ENCODE assay signal across 8 mouse cellular contexts in genomic region chr13:37969337-37969736, GRCm38 (mm10). TPM values are rescaled to one million over a fixed set of nuclear protein-coding genes. Genes with fewer than 3 reads are reported as not detected.
DNase-seq lines count a peak whose midpoint lies in the region; ATAC-seq and TF ChIP-seq lines count a peak whose summit lies in the region.

No protein-coding gene starts in this region.

- DNase-seq in MEL-GATA-1-ER (ENCODE audit: extremely low read depth, low read depth) = peak; percentile 43
- peak; percentile 75 for DNase-seq in brain, embryonic 14.5 days (ENCODE audit: low read depth)
- peak; percentile 73 for DNase-seq in left cerebral cortex, adult 11 months (ENCODE audit: low spot score)
- peak; percentile 83 to 89 for DNase-seq in right cerebral cortex, postnatal 10 days (ENCODE audit: low spot score in 2 of 2)
- peak; percentile 77 to 86 for DNase-seq in urinary bladder, postnatal 36 days (ENCODE audit: low spot score in 2 of 2)

- no peaks in the 10 kb centered on the region for H3K27me3 ChIP-seq in megakaryocyte, embryonic 14.5 days (replicated peaks)

- H3K4me3 ChIP-seq in megakaryocyte, embryonic 14.5 days (replicated peaks) = peak overlapping the region; percentile 51

- peak; percentile 95 for TF ChIP-seq CTCF in brain, embryonic 14.5 days (IDR thresholded peaks at IDR 0.05; ENCODE audit: borderline replicate concordance, extremely low read depth, insufficient read depth, insufficient read length)

- peaks cover 40% of the 10 kb centered on the region for H3K36me3 ChIP-seq in megakaryocyte, embryonic 14.5 days (replicated peaks; ENCODE audit: low read length)

- no peak for TF ChIP-seq POLR2A in brain, embryonic 14.5 days (IDR thresholded peaks at IDR 0.05; ENCODE audit: borderline replicate concordance, extremely low read depth, insufficient read depth, insufficient read length, poor library complexity, severe bottlenecking)

- peaks cover 49% of the 10 kb centered on the region for H3K4me1 ChIP-seq in megakaryocyte, embryonic 14.5 days

- peak; percentile 69 for ATAC-seq in erythroid progenitor cell, adult 5-6 weeks (replicated peaks; ENCODE audit: low FRiP score, poor library complexity, severe bottlenecking)
- peak; percentile 68 to 73 for ATAC-seq in hematopoietic stem cell, adult 5-6 weeks (replicated peaks in 1 of 2; ENCODE audit: insufficient read depth in 1 of 2, low FRiP score in 2 of 2, low TSS enrichment in 1 of 2, low read depth in 1 of 2, poor library complexity in 2 of 2, severe bottlenecking in 2 of 2)

- H3K9me3 ChIP-seq in megakaryocyte, embryonic 14.5 days = no peaks in the 10 kb centered on the region

RNA-seq across cellular contexts. Expression of gene Ssr1, which starts 24.7 kb away (rescaled TPM):
- polyA plus RNA-seq in brain, embryonic 14.5 days (2012; rRNA removed) = 16.7 and 23.9 TPM in 2 replicates
- total RNA-seq in erythroid progenitor cell, adult 5-6 weeks (2015; ENCODE audit: low replicate concordance) = 76.0 and 76.3 TPM in 2 replicates
- total RNA-seq in erythroid progenitor cell, adult 5-6 weeks (2017; ENCODE audit: low replicate concordance) = 66.6 and 69.7 TPM in 2 replicates
- total RNA-seq in hematopoietic stem cell, adult 5-6 weeks (2017) = 101 and 117 TPM in 2 replicates
- 3.7 and 29.4 TPM in 2 replicates for polyA plus RNA-seq in megakaryocyte, embryonic 14.5 days (2012; ENCODE audit: insufficient read depth, low replicate concordance)

Comparison
In these comparisons a context has a peak if more than half of its experiments do, and no peak if none do; other contexts are left out.
1. Peak in every context shown above with its lines: DNase-seq, ATAC-seq and H3K4me3 ChIP-seq.